Mouse (Mus musculus): ENCODE measurements around the gene Gng5.

GRCm38 (mm10) chr3:146473741-146474140 lies 25.9 kb upstream of the Gng5 start:
- TF ChIP-seq CTCF (IDR thresholded peaks at IDR 0.05; ENCODE audit: low read depth, low read length) (no peak), POLR2A (IDR thresholded peaks at IDR 0.05; ENCODE audit: borderline replicate concordance, low read depth, low read length) (no peak)
